Mouse (Mus musculus) midbrain, embryonic 16.5 days (tissue): ENCODE measurements around the gene 4930556J24Rik. TPM values are rescaled to one million over a fixed set of nuclear protein-coding genes. Genes with fewer than 3 reads are reported as not detected.

Source experiments
- ATAC-seq: fragments of 200-750 bp; cut with Nextera tagmentation; 2 replicates; pipeline ENCODE4 v1.8.0; 2017; ENCODE audit warnings: moderate TSS enrichment
- H3K27ac ChIP-seq: fragments of 300-500 bp; sonication (generic); 2 replicates; pipeline ENCODE4 v1.5.1; 2014; ENCODE audit warnings: mild to moderate bottlenecking, low read length, mixed read lengths
- H3K27me3 ChIP-seq: fragments of 300-500 bp; sonication (generic); 2 replicates; pipeline ENCODE4 v1.6.1; 2014; ENCODE audit warnings: low read depth, low read length, mixed read lengths; ENCODE audit not compliant: control insufficient read depth, insufficient read depth
- H3K36me3 ChIP-seq: fragments of 300-500 bp; sonication (generic); 2 replicates; pipeline ENCODE4 v1.6.1; 2014; ENCODE audit warnings: mild to moderate bottlenecking, low read length, moderate library complexity, mixed read lengths; ENCODE audit not compliant: control insufficient read depth, insufficient read depth
- H3K4me1 ChIP-seq: fragments of 300-500 bp; sonication (generic); 2 replicates; pipeline ENCODE4 v1.6.1; 2014; ENCODE audit warnings: mild to moderate bottlenecking, low read length, mixed read lengths; ENCODE audit not compliant: control insufficient read depth, insufficient read depth
- H3K4me2 ChIP-seq: fragments of 300-500 bp; sonication (generic); 2 replicates; pipeline ENCODE4 v1.6.1; 2014; ENCODE audit warnings: mild to moderate bottlenecking, low read length, mixed read lengths
- H3K4me3 ChIP-seq: fragments of 300-500 bp; sonication (generic); 2 replicates; pipeline ENCODE4 v1.5.1; 2014; ENCODE audit warnings: low read depth, mild to moderate bottlenecking, low read length, moderate library complexity, mixed read lengths
- H3K9ac ChIP-seq: fragments of 300-500 bp; sonication (generic); 2 replicates; pipeline ENCODE4 v1.6.1; 2014; ENCODE audit warnings: low read depth, low read length, mixed read lengths
- H3K9me3 ChIP-seq: fragments of 300-500 bp; sonication (generic); replicated peaks from 2 replicates; pipeline ENCODE4 v1.6.1; 2014; ENCODE audit warnings: mild to moderate bottlenecking, low read length, mixed read lengths; ENCODE audit not compliant: control insufficient read depth, poor library complexity, severe bottlenecking
- WGBS: fragments of 180-500 bp; shearing (Covaris S2); extraction: QIAGEN DNeasy Blood & Tissue Kit; methylation state at CpG from one replicate; pipeline ENCODE4 v1.1.7; 2014; 5-methylcytosine and 5-hydroxymethylcytosine counted together
- polyA plus RNA-seq: library from polyadenylated mRNA; unstranded; fragments of >200 nt; fragmentation: Nextera tagmentation; extraction: Ambion mirVana; gene quantifications from 2 replicates; pipeline ENCODE4 v1.2.1, GENCODE M21; 2015

Gene 4930556J24Rik
- polyA plus RNA-seq, 1 experiment from 2014 or later = 0.25 TPM

DNA sequence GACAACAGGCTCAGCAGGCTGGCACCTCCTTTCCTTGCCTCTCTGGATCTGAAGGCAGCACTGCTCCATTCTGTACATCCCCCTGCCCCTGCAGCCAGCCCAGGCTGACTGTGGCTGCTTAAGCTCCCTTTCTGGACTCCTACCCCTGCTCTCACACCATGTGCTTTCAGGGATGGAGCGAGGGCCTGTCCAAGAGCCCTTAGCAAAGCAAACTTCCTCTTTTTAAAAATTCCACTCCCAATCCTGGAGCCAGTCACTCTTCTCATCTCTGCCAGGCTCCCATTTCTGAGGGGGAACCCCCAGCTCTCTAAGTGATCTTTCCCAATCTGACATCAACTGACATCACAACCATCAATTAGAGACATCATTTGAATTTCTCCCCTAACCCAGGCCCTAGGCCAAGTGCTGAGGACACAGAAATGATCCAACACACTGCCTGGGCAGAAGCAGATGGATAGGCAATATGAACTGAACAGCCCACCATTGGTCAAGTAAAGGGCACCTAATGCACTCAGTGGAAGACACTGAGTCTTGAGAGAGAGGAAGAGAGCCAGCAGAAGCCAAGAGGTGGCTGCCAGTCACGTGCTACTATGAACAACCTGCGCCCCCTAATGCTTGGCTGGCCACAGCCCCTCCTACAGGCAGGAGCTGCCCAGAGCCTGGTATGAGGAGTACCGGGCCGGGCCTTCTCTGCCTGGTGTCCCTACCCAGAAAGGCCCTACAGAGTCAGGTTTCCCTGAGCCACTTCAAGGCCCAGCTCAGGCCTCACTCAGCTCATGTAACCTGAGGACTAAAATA lies 65.9 kb downstream of the 4930556J24Rik start:
- Histone ChIP-seq H3K4me2 (peak overlapping the region; percentile 89), H3K36me3 (peaks cover 5% of the 10 kb centered on the region; the same call in 1 of the 2 replicates), H3K9me3 (no peaks in the 10 kb centered on the region), H3K4me3 (peak overlapping the region; percentile 25), H3K9ac (peak overlapping the region; percentile 32), H3K4me1 (peaks cover 47% of the 10 kb centered on the region), H3K27me3 (no peaks in the 10 kb centered on the region), H3K27ac (no peak overlapping the region)
- 63% methylated on average over 5 of the region's 5 CpGs for WGBS
- ATAC-seq = no peak

DNA sequence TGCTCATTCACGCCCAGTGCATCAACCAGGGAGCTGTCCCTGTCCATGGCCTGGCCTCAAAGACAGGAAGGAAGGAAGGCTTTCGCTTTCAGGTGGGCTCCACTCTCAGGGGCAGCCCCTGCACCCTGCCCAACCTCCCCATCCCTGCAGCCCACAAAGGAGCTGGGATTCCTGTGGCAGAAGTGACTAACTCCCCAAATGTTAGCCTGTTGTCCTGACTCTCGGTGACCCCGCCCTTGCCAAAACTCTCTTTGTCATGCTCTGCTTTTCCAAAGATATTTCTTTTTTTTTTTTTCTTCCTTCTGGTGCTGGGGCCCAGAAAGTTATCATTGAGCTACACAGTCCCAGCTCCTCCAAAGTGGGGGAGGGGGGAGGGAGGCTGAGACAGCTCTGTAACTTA lies 67.3 kb downstream of the 4930556J24Rik start:
- Histone ChIP-seq H3K36me3 (peaks cover 8% of the 10 kb centered on the region), H3K9ac (no peak overlapping the region), H3K4me3 (no peak overlapping the region), H3K4me1 (peaks cover 45% of the 10 kb centered on the region), H3K27ac (no peak overlapping the region), H3K9me3 (no peaks in the 10 kb centered on the region), H3K4me2 (no peak overlapping the region), H3K27me3 (no peaks in the 10 kb centered on the region)
- no peak for ATAC-seq
- 93% methylated on average over 4 of the region's 4 CpGs for WGBS

DNA sequence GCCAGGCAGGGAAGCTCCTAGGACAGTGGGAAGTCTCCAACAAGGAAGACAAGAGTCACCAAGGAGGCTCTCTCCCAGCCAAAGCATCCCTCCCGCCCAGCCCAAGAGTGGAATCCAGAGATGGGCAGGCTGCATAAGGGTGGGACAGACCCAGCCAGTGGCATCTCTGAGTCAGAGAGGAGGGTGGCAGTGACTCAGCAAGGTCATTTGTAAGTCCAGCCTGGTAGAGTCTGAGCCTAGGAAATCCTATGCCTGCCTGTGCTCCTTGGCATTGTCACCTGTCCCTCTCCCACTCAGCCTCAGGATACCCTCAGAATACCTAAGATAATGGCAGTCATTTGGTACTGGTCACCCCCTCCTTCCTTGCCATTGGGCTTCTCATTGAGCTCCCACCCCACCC lies 71.1 kb downstream of the 4930556J24Rik start:
- H3K27ac ChIP-seq = no peak overlapping the region
- peaks cover 20% of the 10 kb centered on the region for H3K4me1 ChIP-seq
- H3K27me3 ChIP-seq = no peaks in the 10 kb centered on the region
- H3K4me3 ChIP-seq = no peak overlapping the region
- WGBS = 73% methylated on average over 1 of the region's 1 CpGs
- H3K9ac ChIP-seq = no peak overlapping the region
- H3K9me3 ChIP-seq = no peaks in the 10 kb centered on the region
- H3K36me3 ChIP-seq = peaks cover 10% of the 10 kb centered on the region
- no peak for ATAC-seq
- no peak overlapping the region for H3K4me2 ChIP-seq

DNA sequence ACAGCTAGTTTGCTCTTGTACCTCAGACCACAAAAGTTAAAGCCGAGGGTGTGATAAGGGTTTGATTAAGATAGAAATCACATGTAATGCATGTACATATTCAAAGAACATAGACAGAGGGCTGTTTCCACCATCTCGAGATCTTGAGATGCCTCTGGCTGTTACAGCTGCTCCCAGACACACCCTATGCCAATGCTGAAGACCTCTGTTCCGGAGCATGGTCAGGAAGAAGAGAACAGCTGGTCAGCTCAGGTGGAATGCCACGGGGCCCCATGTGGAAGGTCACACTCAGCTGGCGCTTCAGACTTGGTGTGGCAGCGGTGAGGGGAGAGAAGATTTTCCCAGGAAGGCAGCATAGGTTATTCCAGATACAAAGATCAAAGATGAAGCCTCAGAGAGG lies 71.9 kb downstream of the 4930556J24Rik start:
- H3K27me3 ChIP-seq = no peaks in the 10 kb centered on the region
- peaks cover 10% of the 10 kb centered on the region for H3K36me3 ChIP-seq
- H3K4me2 ChIP-seq = no peak overlapping the region
- no peaks in the 10 kb centered on the region for H3K9me3 ChIP-seq
- peaks cover 16% of the 10 kb centered on the region for H3K4me1 ChIP-seq
- no peak overlapping the region for H3K27ac ChIP-seq
- H3K9ac ChIP-seq = no peak overlapping the region
- 82% methylated on average over 6 of the region's 6 CpGs for WGBS
- no peak for ATAC-seq
- no peak overlapping the region for H3K4me3 ChIP-seq

DNA sequence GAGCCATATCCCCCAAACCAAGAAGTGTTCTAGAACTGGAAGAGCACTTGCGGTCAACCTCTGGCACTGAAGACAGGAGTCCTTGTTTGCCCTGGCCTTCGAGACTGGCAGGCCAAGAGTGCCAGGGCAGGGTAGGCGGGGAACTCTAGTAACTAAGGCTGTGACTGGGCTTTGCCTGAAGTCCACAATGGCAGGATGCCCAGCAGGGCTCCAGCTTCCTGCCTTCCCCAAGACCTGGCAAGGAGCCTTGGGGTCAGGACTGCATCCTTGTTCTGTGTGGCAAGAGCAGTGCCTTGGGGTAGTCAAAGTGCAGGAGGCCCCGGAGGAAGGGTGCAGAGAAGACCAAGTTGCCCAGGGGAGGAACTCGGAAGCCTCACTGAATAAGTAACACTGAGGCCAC lies 73.5 kb downstream of the 4930556J24Rik start:
- 77% methylated on average over 5 of the region's 5 CpGs for WGBS
- Histone ChIP-seq H3K9me3 (no peaks in the 10 kb centered on the region), H3K9ac (no peak overlapping the region), H3K36me3 (peaks cover 18% of the 10 kb centered on the region), H3K4me3 (no peak overlapping the region), H3K27me3 (no peaks in the 10 kb centered on the region), H3K4me2 (no peak overlapping the region), H3K27ac (no peak overlapping the region), H3K4me1 (peaks cover 5% of the 10 kb centered on the region)
- ATAC-seq = no peak

DNA sequence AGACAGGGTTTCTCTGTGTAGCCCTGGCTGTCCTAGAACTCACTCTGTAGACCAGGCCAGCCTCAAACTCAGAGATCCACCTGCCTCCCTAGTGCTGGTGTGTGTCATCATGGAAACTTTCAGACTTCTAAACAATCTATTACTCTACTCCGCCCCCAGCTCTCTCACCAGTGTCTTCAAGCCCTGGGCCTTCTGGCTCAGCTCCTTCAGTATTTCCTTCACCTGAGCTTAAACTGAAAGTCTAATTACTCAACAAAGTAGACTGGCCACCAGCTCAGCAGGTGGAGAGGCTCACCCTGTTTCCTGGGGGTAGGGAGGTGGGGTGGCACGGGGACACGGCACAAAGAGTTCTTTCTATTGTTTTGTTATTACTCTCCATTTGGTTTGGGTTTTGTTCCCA lies 74.1 kb downstream of the 4930556J24Rik start:
- H3K4me3 ChIP-seq = no peak overlapping the region
- no peak overlapping the region for H3K9ac ChIP-seq
- H3K27me3 ChIP-seq = no peaks in the 10 kb centered on the region
- H3K36me3 ChIP-seq = peaks cover 23% of the 10 kb centered on the region
- H3K4me1 ChIP-seq = peaks cover 5% of the 10 kb centered on the region
- H3K4me2 ChIP-seq = no peak overlapping the region
- no peaks in the 10 kb centered on the region for H3K9me3 ChIP-seq
- ATAC-seq = no peak
- WGBS = 95% methylated on average over 3 of the region's 3 CpGs
- H3K27ac ChIP-seq = no peak overlapping the region

DNA sequence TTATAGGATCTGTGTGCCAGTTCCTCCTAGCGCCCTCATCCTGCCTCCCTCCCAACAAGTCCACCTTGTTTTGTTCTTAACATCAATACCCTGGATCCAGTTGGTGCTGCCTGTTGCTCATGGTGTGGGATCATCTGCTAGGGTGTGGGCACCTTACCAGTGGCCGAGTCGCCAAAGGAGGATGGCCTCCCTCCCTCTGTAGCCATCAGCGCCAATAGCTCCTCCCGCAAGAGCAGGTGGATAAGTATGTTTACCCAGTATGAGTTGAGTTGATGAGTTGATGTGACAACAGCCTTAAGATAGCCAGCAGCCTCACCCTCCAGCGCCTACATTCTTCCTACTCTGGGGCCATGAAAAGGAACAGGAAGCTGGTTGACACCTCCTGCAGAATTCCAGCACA lies 76.3 kb downstream of the 4930556J24Rik start:
- peaks cover 12% of the 10 kb centered on the region for H3K4me1 ChIP-seq
- no peak for ATAC-seq
- H3K27ac ChIP-seq = no peak overlapping the region
- H3K4me3 ChIP-seq = no peak overlapping the region
- no peaks in the 10 kb centered on the region for H3K27me3 ChIP-seq
- H3K36me3 ChIP-seq = peaks cover 27% of the 10 kb centered on the region
- no peaks in the 10 kb centered on the region for H3K9me3 ChIP-seq
- no peak overlapping the region for H3K4me2 ChIP-seq
- H3K9ac ChIP-seq = no peak overlapping the region
- 86% methylated on average over 6 of the region's 6 CpGs for WGBS

DNA sequence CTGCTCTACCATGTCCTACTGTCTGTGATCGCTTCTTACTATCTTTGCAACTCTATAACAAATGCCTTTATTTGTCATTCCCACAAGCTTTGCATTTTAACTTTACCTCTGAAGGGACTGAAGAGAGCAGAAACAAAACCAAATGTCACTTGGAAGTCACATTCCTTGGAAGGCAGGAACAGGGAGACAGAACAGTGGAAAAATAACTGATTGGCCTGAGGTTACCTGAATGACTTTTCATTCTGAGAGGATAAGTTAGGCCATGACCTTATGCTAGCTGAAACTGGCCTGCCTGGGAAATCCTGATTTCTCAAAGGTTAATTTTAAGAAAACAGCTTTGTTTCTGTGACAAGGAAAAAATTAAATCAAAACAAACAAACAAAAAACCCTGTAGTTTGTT lies 80.6 kb downstream of the 4930556J24Rik start:
- 96% methylated on average over 1 of the region's 1 CpGs for WGBS
- Histone ChIP-seq H3K4me1 (peaks cover 14% of the 10 kb centered on the region), H3K9ac (no peak overlapping the region), H3K4me3 (no peak overlapping the region; the same call in 1 of the 2 replicates), H3K36me3 (peaks cover 22% of the 10 kb centered on the region), H3K27me3 (no peaks in the 10 kb centered on the region), H3K27ac (no peak overlapping the region), H3K4me2 (peak overlapping the region; percentile 57; the same call in 1 of the 2 replicates), H3K9me3 (no peaks in the 10 kb centered on the region)
- ATAC-seq = no peak

DNA sequence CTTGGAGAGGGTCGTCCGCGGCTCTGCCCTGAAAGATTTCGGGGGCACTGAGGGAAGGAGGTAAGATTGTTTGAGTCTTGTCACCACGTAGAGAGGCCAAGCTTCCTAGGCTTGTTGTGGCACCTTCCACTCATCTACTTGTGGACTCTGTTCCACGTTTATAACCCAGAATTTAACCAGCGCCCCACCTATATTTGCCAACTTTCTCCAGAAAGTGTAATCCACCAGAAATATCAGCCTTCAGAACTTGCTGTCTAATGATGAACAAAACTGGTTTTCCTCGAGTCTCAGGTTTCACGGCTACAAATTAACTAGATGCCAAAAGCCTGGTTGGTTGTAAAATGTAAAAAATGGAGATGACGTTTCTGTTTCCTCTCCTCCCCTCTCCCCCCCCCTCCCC lies 81.1 kb downstream of the 4930556J24Rik start:
- H3K9ac ChIP-seq = peak overlapping the region; percentile 63
- peak overlapping the region; percentile 45 for H3K4me3 ChIP-seq
- peaks cover 22% of the 10 kb centered on the region for H3K36me3 ChIP-seq
- 4% methylated on average over 10 of the region's 10 CpGs for WGBS
- H3K4me1 ChIP-seq = peaks cover 14% of the 10 kb centered on the region
- peak overlapping the region; percentile 57 for H3K4me2 ChIP-seq
- no peaks in the 10 kb centered on the region for H3K27me3 ChIP-seq
- ATAC-seq = no peak
- H3K9me3 ChIP-seq = no peaks in the 10 kb centered on the region
- H3K27ac ChIP-seq = peak overlapping the region; percentile 54
